Mouse (Mus musculus): ENCODE measurements around the gene Hrc. TPM values are rescaled to one million over a fixed set of nuclear protein-coding genes. Genes with fewer than 3 reads are reported as not detected.

Hrc gene
- polyA plus RNA-seq, 1 experiment from 2014 or later: 0.74 TPM

- H3K4me2 ChIP-seq: no peak overlapping the region
- peak overlapping the region; percentile 8; the same call in 1 of the 2 replicates for H3K9ac ChIP-seq
- H3K36me3 ChIP-seq: no peaks in the 10 kb centered on the region
- H3K9me3 ChIP-seq: no peaks in the 10 kb centered on the region
- peaks cover 46% of the 10 kb centered on the region for H3K4me1 ChIP-seq (replicated peaks)
- 32% methylated on average over 3 of the region's 3 CpGs for WGBS
- peaks cover 17% of the 10 kb centered on the region for H3K27me3 ChIP-seq
- H3K27ac ChIP-seq (replicated peaks): no peak overlapping the region
- no peak overlapping the region for H3K4me3 ChIP-seq
- ATAC-seq (ENCODE audit: low read depth): no peak
These were observed 485 bp upstream of the Hrc start for GRCm38 (mm10) chr7:45334605-45335004.

GRCm38 (mm10) chr7:45336319-45336718 is 1.2 kb downstream of the Hrc start:
- H3K4me1 ChIP-seq (replicated peaks): peaks cover 63% of the 10 kb centered on the region
- WGBS: 95% methylated on average over 4 of the region's 4 CpGs
- no peak overlapping the region for H3K4me3 ChIP-seq
- peaks cover 18% of the 10 kb centered on the region for H3K27me3 ChIP-seq
- H3K9ac ChIP-seq: no peak overlapping the region
- H3K4me2 ChIP-seq: no peak overlapping the region
- no peak for ATAC-seq (ENCODE audit: low read depth)
- no peaks in the 10 kb centered on the region for H3K36me3 ChIP-seq
- H3K27ac ChIP-seq (replicated peaks): no peak overlapping the region
- no peaks in the 10 kb centered on the region for H3K9me3 ChIP-seq

GRCm38 (mm10) chr7:45337469-45337868 is 2.4 kb downstream of the Hrc start:
- no peak for ATAC-seq (ENCODE audit: low read depth)
- H3K4me1 ChIP-seq (replicated peaks): peaks cover 61% of the 10 kb centered on the region
- 18% methylated on average over 4 of the region's 4 CpGs for WGBS

GRCm38 (mm10) chr7:45338161-45338911 is 3.2 kb downstream of the Hrc start:
- 0 out of 2 replicates have a peak, but pooled peaks cover under 1% of the 10 kb centered on the region for H3K36me3 ChIP-seq
- peaks cover 21% of the 10 kb centered on the region for H3K27me3 ChIP-seq
- peak overlapping the region; percentile 79 for H3K4me2 ChIP-seq
- ATAC-seq (ENCODE audit: low read depth): no peak
- WGBS: 2% methylated on average over 14 of the region's 14 CpGs
- H3K4me3 ChIP-seq: peak overlapping the region; percentile 49; the same call in 1 of the 2 replicates
- H3K27ac ChIP-seq (replicated peaks): no peak overlapping the region
- no peaks in the 10 kb centered on the region for H3K9me3 ChIP-seq
- peaks cover 53% of the 10 kb centered on the region for H3K4me1 ChIP-seq (replicated peaks)
- 0 out of 2 replicates have a peak overlapping the region, but pooled peaks have one; percentile 4 for H3K9ac ChIP-seq

More at GRCm38 (mm10) chr7:45337469-45337868, 2.4 kb downstream of the Hrc start:
- Histone ChIP-seq H3K27me3 (peaks cover 21% of the 10 kb centered on the region), H3K9ac (no peak overlapping the region), H3K36me3 (no peaks in the 10 kb centered on the region), H3K27ac (replicated peaks) (no peak overlapping the region), H3K4me2 (no peak overlapping the region), H3K4me3 (no peak overlapping the region), H3K9me3 (no peaks in the 10 kb centered on the region)

GRCm38 (mm10) chr7:45339410-45340065 is 4.4 kb downstream of the Hrc start:
- 1% methylated on average over 37 of the region's 39 CpGs for WGBS
- Histone ChIP-seq H3K4me2 (peak overlapping the region; percentile 79), H3K4me3 (peak overlapping the region; percentile 49), H3K27me3 (peaks cover 21% of the 10 kb centered on the region), H3K9ac (peak overlapping the region; percentile 75), H3K27ac (replicated peaks) (peak overlapping the region; percentile 52; the same call in 1 of the 2 replicates), H3K36me3 (peaks cover 6% of the 10 kb centered on the region; the same call in 1 of the 2 replicates), H3K4me1 (replicated peaks) (peaks cover 43% of the 10 kb centered on the region), H3K9me3 (no peaks in the 10 kb centered on the region)
- ATAC-seq (ENCODE audit: low read depth): peak; percentile 79

- H3K27me3 ChIP-seq: peaks cover 21% of the 10 kb centered on the region
- H3K9me3 ChIP-seq: no peaks in the 10 kb centered on the region
- no peak for ATAC-seq (ENCODE audit: low read depth)
- H3K27ac ChIP-seq (replicated peaks): no peak overlapping the region
- H3K4me2 ChIP-seq: peak overlapping the region; percentile 79
- H3K4me3 ChIP-seq: peak overlapping the region; percentile 49
- H3K36me3 ChIP-seq: peaks cover 11% of the 10 kb centered on the region
- H3K4me1 ChIP-seq (replicated peaks): peaks cover 38% of the 10 kb centered on the region
- peak overlapping the region; percentile 75 for H3K9ac ChIP-seq
- WGBS: 2% methylated on average over 11 of the region's 11 CpGs
These were observed 5.0 kb downstream of the Hrc start for GRCm38 (mm10) chr7:45340066-45340442.

GRCm38 (mm10) chr7:45340669-45341068 is 5.6 kb downstream of the Hrc start:
- Histone ChIP-seq H3K27ac (replicated peaks) (no peak overlapping the region), H3K4me3 (peak overlapping the region; percentile 49), H3K4me2 (peak overlapping the region; percentile 79), H3K27me3 (peaks cover 21% of the 10 kb centered on the region), H3K36me3 (peaks cover 17% of the 10 kb centered on the region), H3K9ac (no peak overlapping the region), H3K4me1 (replicated peaks) (peaks cover 37% of the 10 kb centered on the region), H3K9me3 (no peaks in the 10 kb centered on the region)
- WGBS: 2% methylated on average over 11 of the region's 11 CpGs
- no peak for ATAC-seq (ENCODE audit: low read depth)

GRCm38 (mm10) chr7:45341303-45341702 is 6.2 kb downstream of the Hrc start:
- Histone ChIP-seq H3K4me3 (no peak overlapping the region), H3K27me3 (peaks cover 21% of the 10 kb centered on the region), H3K36me3 (peaks cover 23% of the 10 kb centered on the region), H3K9ac (no peak overlapping the region), H3K4me1 (replicated peaks) (peaks cover 37% of the 10 kb centered on the region), H3K9me3 (no peaks in the 10 kb centered on the region), H3K4me2 (peak overlapping the region; percentile 79), H3K27ac (replicated peaks) (no peak overlapping the region)
- 4% methylated on average over 8 of the region's 8 CpGs for WGBS
- ATAC-seq (ENCODE audit: low read depth): no peak

GRCm38 (mm10) chr7:45342081-45342480 is 7.0 kb downstream of the Hrc start:
- peaks cover 37% of the 10 kb centered on the region for H3K4me1 ChIP-seq (replicated peaks)
- H3K27me3 ChIP-seq: peaks cover 20% of the 10 kb centered on the region
- no peak overlapping the region for H3K4me2 ChIP-seq
- H3K4me3 ChIP-seq: no peak overlapping the region
- no peak overlapping the region for H3K27ac ChIP-seq (replicated peaks)
- no peak overlapping the region for H3K9ac ChIP-seq
- H3K36me3 ChIP-seq: peaks cover 31% of the 10 kb centered on the region
- H3K9me3 ChIP-seq: no peaks in the 10 kb centered on the region
- ATAC-seq (ENCODE audit: low read depth): no peak
- WGBS: 94% methylated on average over 11 of the region's 11 CpGs

- WGBS: 30% methylated on average over 13 of the region's 13 CpGs
- peaks cover 30% of the 10 kb centered on the region for H3K4me1 ChIP-seq (replicated peaks)
- no peak for ATAC-seq (ENCODE audit: low read depth)
These were observed 8.5 kb downstream of the Hrc start for GRCm38 (mm10) chr7:45343543-45343942.

GRCm38 (mm10) chr7:45346905-45347304 is 11.8 kb downstream of the Hrc start:
- H3K4me3 ChIP-seq: no peak overlapping the region
- peaks cover 77% of the 10 kb centered on the region for H3K36me3 ChIP-seq
- no peak overlapping the region for H3K9ac ChIP-seq
- no peak overlapping the region for H3K4me2 ChIP-seq
- H3K27ac ChIP-seq (replicated peaks): no peak overlapping the region
- 79% methylated on average over 13 of the region's 13 CpGs for WGBS
- H3K27me3 ChIP-seq: no peaks in the 10 kb centered on the region
- H3K4me1 ChIP-seq (replicated peaks): no peaks in the 10 kb centered on the region
- ATAC-seq (ENCODE audit: low read depth): no peak
- H3K9me3 ChIP-seq: no peaks in the 10 kb centered on the region

More at GRCm38 (mm10) chr7:45343543-45343942, 8.5 kb downstream of the Hrc start:
- Histone ChIP-seq H3K9me3 (no peaks in the 10 kb centered on the region), H3K9ac (no peak overlapping the region), H3K27ac (replicated peaks) (no peak overlapping the region), H3K27me3 (peaks cover 8% of the 10 kb centered on the region), H3K36me3 (peaks cover 46% of the 10 kb centered on the region), H3K4me2 (no peak overlapping the region), H3K4me3 (no peak overlapping the region)

GRCm38 (mm10) chr7:45353041-45353440 is 18.0 kb downstream of the Hrc start:
- ATAC-seq (ENCODE audit: low read depth): no peak
- Histone ChIP-seq H3K4me3 (no peak overlapping the region), H3K27ac (replicated peaks) (no peak overlapping the region), H3K36me3 (peaks cover 93% of the 10 kb centered on the region), H3K27me3 (no peaks in the 10 kb centered on the region), H3K9me3 (no peaks in the 10 kb centered on the region), H3K4me2 (no peak overlapping the region), H3K4me1 (replicated peaks) (no peaks in the 10 kb centered on the region), H3K9ac (no peak overlapping the region)
- WGBS: 23% methylated on average over 5 of the region's 5 CpGs
